Mouse (Mus musculus) midbrain, embryonic 11.5 days (tissue): Measurements from ENCODE around the gene Nudcd3. TPM values are rescaled to one million over a fixed set of nuclear protein-coding genes. Genes with fewer than 3 reads are reported as not detected.

Experiments
- ATAC-seq: fragments of 200-750 bp; cut with Nextera tagmentation; 2 replicates; pipeline ENCODE4 v1.8.0; 2017; ENCODE audit warnings: moderate TSS enrichment, moderate library complexity; ENCODE audit not compliant: low FRiP score
- DNase-seq: peaks from one replicate; pipeline ENCODE4 v3.0.0; 2015; ENCODE audit warnings: low spot score; ENCODE audit errors: missing footprints
- H3K27ac ChIP-seq: fragments of 300-500 bp; sonication (generic); 2 replicates; pipeline ENCODE4 v1.5.1; 2014; ENCODE audit warnings: low read depth, low read length
- H3K27me3 ChIP-seq: fragments of 300-500 bp; sonication (generic); 2 replicates; pipeline ENCODE4 v1.6.1; 2014; ENCODE audit warnings: mild to moderate bottlenecking, low read length, moderate library complexity, mixed read lengths; ENCODE audit not compliant: control insufficient read depth, insufficient read depth
- H3K36me3 ChIP-seq: fragments of 300-500 bp; sonication (generic); 2 replicates; pipeline ENCODE4 v1.6.1; 2014; ENCODE audit warnings: mild to moderate bottlenecking, low read length, moderate library complexity, mixed read lengths; ENCODE audit not compliant: control insufficient read depth, insufficient read depth
- H3K4me1 ChIP-seq: fragments of 300-500 bp; sonication (generic); 2 replicates; pipeline ENCODE4 v1.6.1; 2014; ENCODE audit warnings: low read length; ENCODE audit not compliant: control insufficient read depth, insufficient read depth
- H3K4me2 ChIP-seq: fragments of 300-500 bp; sonication (generic); 2 replicates; pipeline ENCODE4 v1.6.1; 2014; ENCODE audit warnings: mild to moderate bottlenecking, moderate library complexity
- H3K4me3 ChIP-seq: fragments of 300-500 bp; sonication (generic); 2 replicates; pipeline ENCODE4 v1.5.1; 2014; ENCODE audit warnings: low read depth, low read length
- H3K9ac ChIP-seq: fragments of 300-500 bp; sonication (generic); 2 replicates; pipeline ENCODE4 v1.6.1; 2014; ENCODE audit warnings: low read length
- H3K9me3 ChIP-seq: fragments of 300-500 bp; sonication (generic); 2 replicates; pipeline ENCODE4 v1.6.1; 2016; ENCODE audit warnings: low read length; ENCODE audit not compliant: control insufficient read depth
- WGBS: fragments of 180-500 bp; shearing (Covaris S2); extraction: QIAGEN DNeasy Blood & Tissue Kit; methylation state at CpG from one replicate; pipeline ENCODE4 v1.1.7; 2014; 5-methylcytosine and 5-hydroxymethylcytosine counted together
- polyA plus RNA-seq: library from polyadenylated mRNA; unstranded; fragments of >200 nt; fragmentation: Nextera tagmentation; extraction: Ambion mirVana; gene quantifications from 2 replicates; pipeline ENCODE4 v1.2.1, GENCODE M21; 2014

Nudcd3 gene
- polyA plus RNA-seq, 1 experiment from 2014 or later, result 46.8 TPM

- H3K9me3 ChIP-seq, result no peaks in the 10 kb centered on the region
- no peak overlapping the region for H3K4me2 ChIP-seq
- H3K9ac ChIP-seq, result no peak overlapping the region
- no peak overlapping the region for H3K4me3 ChIP-seq
- no peaks in the 10 kb centered on the region for H3K4me1 ChIP-seq
- ATAC-seq (no peak), DNase-seq (peak; percentile 31)
- no peak overlapping the region for H3K27ac ChIP-seq
- no peaks in the 10 kb centered on the region for H3K27me3 ChIP-seq
- WGBS, result 81% methylated on average over 5 of the region's 5 CpGs
- no peaks in the 10 kb centered on the region for H3K36me3 ChIP-seq
Observed at GRCm38 (mm10) chr11:6156651-6157050, 43.6 kb downstream of the Nudcd3 start.

DNA sequence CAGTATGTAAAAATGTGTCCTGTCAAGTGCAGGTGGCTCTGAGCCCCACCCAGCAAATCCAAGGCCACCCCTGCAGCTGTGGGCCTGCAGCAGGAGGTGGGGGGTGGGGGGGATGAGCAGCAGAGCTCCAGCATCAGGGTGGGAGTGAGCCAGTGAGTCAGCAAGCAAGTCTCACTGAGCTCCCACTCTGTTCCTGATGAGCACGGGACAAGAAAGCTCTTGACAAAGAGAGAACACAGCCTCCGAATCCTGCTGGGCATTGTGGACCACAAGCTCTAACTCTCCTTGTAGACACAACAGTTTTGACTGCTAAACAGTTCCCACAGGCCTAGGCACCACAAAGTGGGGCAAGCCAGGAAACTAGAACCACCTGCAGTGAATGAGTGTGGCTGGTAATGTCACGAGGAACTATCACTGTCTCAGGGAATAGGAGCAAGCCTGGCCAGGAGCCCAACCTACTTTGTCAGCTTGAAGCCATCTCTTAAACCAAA, 46.0 kb downstream of the Nudcd3 start:
- H3K9me3 ChIP-seq, result no peaks in the 10 kb centered on the region
- H3K27me3 ChIP-seq, result no peaks in the 10 kb centered on the region
- no peak for ATAC-seq
- no peak overlapping the region for H3K4me3 ChIP-seq
- no peak overlapping the region for H3K4me2 ChIP-seq
- WGBS, result 73% methylated on average over 3 of the region's 3 CpGs
- H3K9ac ChIP-seq, result no peak overlapping the region
- peaks cover 10% of the 10 kb centered on the region for H3K36me3 ChIP-seq
- peak; percentile 70 for DNase-seq
- no peak overlapping the region for H3K27ac ChIP-seq
- no peaks in the 10 kb centered on the region for H3K4me1 ChIP-seq

DNA sequence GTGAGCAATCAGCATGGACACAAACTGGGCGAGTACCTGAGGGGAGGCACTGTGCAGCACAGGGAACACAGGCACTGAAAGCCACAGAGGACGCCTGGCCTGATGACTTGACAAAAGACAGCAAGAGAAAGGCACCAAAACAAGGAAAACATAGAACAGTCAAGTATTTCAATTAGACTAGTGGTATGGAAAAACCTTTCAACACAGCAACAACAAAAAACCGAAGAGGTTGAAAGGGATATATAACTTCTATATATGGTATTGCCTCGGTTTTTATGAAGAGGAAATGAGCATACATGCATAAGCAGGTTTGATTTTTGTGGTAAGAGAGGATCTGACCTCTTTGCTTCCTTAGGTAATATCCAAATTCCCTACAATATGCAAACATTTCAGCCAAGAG, 47.4 kb downstream of the Nudcd3 start:
- no peak overlapping the region for H3K4me2 ChIP-seq
- WGBS, result 94% methylated on average over 4 of the region's 4 CpGs
- H3K4me3 ChIP-seq, result no peak overlapping the region
- no peak overlapping the region for H3K9ac ChIP-seq
- no peak overlapping the region for H3K27ac ChIP-seq
- no peaks in the 10 kb centered on the region for H3K27me3 ChIP-seq
- H3K4me1 ChIP-seq, result no peaks in the 10 kb centered on the region
- H3K36me3 ChIP-seq, result peaks cover 17% of the 10 kb centered on the region
- DNase-seq, result peak; percentile 53
- no peaks in the 10 kb centered on the region for H3K9me3 ChIP-seq
- ATAC-seq, result no peak

- no peaks in the 10 kb centered on the region for H3K4me1 ChIP-seq
- H3K9ac ChIP-seq, result no peak overlapping the region
- peak; percentile 44 for DNase-seq
- no peak overlapping the region for H3K4me3 ChIP-seq
- H3K4me2 ChIP-seq, result no peak overlapping the region
- no peak for ATAC-seq
- H3K27ac ChIP-seq, result no peak overlapping the region
- WGBS, result 87% methylated on average over 7 of the region's 7 CpGs
- no peaks in the 10 kb centered on the region for H3K27me3 ChIP-seq
- no peaks in the 10 kb centered on the region for H3K9me3 ChIP-seq
- no peaks in the 10 kb centered on the region for H3K36me3 ChIP-seq
Observed at GRCm38 (mm10) chr11:6138233-6138950, 61.8 kb downstream of the Nudcd3 start.

GRCm38 (mm10) chr11:6132886-6133285, 67.3 kb downstream of the Nudcd3 start:
- WGBS, result 97% methylated on average over 4 of the region's 4 CpGs
- no peak overlapping the region for H3K4me3 ChIP-seq
- H3K36me3 ChIP-seq, result no peaks in the 10 kb centered on the region
- H3K9ac ChIP-seq, result no peak overlapping the region
- no peak overlapping the region for H3K27ac ChIP-seq
- H3K4me2 ChIP-seq, result no peak overlapping the region
- ATAC-seq, result no peak
- H3K9me3 ChIP-seq, result no peaks in the 10 kb centered on the region
- no peaks in the 10 kb centered on the region for H3K27me3 ChIP-seq
- no peaks in the 10 kb centered on the region for H3K4me1 ChIP-seq
- peak; percentile 19 for DNase-seq

DNA sequence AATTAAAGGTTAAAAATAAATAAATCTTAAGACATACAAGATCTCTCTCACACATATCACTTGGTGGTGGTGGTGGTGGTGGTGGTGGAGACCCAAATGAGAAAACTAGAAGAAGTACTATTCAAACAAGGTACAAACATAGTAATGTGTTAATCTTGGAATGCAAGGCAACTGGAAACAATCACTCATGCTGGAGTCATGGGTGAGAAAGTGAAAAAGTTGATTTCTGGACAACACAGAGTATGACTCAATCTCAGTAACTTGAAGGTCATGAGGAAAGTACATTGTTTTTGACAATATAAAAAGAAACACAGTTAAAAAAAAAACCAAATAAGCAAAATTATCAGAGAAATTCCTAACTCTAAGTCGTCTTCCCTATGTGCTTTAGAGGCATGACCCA, 69.6 kb downstream of the Nudcd3 start:
- Histone ChIP-seq H3K4me3 (no peak overlapping the region), H3K27ac (no peak overlapping the region), H3K9me3 (no peaks in the 10 kb centered on the region), H3K36me3 (no peaks in the 10 kb centered on the region), H3K9ac (no peak overlapping the region), H3K27me3 (no peaks in the 10 kb centered on the region), H3K4me1 (no peaks in the 10 kb centered on the region), H3K4me2 (no peak overlapping the region)
- ATAC-seq (no peak), DNase-seq (no peak)
- WGBS, result 86% methylated on average over 1 of the region's 1 CpGs

DNA sequence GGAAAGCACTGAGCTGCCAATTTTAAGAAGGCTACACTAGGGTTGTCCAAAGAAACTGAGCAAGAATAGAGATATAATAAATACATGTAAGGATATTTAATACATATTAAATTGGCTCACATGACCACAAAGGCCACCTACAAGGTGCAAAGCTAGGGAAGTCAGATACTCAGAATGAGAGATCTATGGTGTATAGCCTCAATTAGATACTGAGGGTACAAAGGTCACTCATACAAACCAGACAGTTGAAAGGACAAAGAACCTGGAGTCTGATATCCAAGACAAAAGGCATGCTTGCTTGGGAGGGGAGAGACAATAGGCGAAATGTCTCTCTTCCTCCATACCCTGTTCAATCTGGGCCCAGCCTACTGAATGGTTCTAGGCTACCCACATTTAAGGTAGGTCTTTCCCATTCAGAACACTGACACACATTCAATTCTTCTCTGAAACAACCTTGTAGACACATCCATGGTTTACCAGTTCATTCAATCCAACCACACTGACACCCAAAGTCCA, 76.6 kb downstream of the Nudcd3 start:
- Histone ChIP-seq H3K36me3 (no peaks in the 10 kb centered on the region), H3K27ac (no peak overlapping the region), H3K9ac (no peak overlapping the region), H3K9me3 (no peaks in the 10 kb centered on the region), H3K4me1 (no peaks in the 10 kb centered on the region), H3K4me3 (no peak overlapping the region), H3K27me3 (no peaks in the 10 kb centered on the region), H3K4me2 (no peak overlapping the region)
- DNase-seq (peak; percentile 28), ATAC-seq (no peak)
- 91% methylated on average over 1 of the region's 1 CpGs for WGBS

DNA sequence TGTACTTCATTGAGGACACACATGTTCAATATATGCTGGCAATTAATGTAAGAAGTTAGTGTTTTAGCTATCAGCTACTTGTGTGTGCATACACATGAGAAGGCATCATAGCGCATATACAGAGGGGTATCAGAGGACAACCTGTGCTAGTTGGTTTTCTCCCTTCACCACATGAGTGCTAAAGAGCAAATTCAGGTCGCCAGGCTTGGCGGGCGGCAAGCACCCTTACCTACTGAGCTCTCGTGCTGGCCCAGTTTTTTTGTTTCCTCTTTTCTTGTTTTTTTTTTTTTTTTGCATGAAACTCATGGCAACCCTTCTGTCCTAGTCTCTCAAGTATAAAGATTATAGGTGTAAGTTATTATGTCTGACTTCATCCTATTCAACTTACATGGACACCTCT, 77.6 kb downstream of the Nudcd3 start:
- Histone ChIP-seq H3K27me3 (no peaks in the 10 kb centered on the region), H3K9ac (no peak overlapping the region), H3K4me1 (no peaks in the 10 kb centered on the region), H3K36me3 (no peaks in the 10 kb centered on the region), H3K9me3 (no peaks in the 10 kb centered on the region), H3K4me3 (no peak overlapping the region), H3K4me2 (no peak overlapping the region), H3K27ac (no peak overlapping the region)
- DNase-seq (peak; percentile 69), ATAC-seq (no peak)
- WGBS, result 90% methylated on average over 5 of the region's 5 CpGs

DNA sequence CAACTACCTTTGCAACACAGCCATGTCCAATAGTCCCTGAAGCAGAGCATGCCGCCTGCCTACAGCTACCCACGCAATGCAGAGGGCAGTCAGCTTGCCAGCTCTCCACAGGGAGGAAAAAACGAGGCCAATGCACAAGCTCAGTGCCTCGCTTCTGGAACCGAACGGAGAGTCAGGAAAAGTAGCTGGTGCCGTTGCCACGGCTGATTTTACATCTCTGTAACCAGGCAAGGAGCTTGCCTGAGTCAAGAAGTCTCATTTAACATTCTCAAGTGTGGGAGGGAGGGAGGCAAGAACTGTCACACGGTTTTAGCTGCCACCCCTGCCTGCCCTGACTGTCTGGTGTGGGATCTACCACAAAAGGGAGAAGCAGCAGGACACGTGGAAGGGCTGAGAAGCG, 79.6 kb downstream of the Nudcd3 start:
- Histone ChIP-seq H3K9ac (no peak overlapping the region), H3K4me2 (no peak overlapping the region), H3K4me3 (no peak overlapping the region)

More for the DNA sequence above, 79.6 kb downstream of the Nudcd3 start:
- Histone ChIP-seq H3K4me1 (no peaks in the 10 kb centered on the region), H3K27ac (no peak overlapping the region), H3K27me3 (no peaks in the 10 kb centered on the region), H3K36me3 (no peaks in the 10 kb centered on the region), H3K9me3 (no peaks in the 10 kb centered on the region)
- ATAC-seq (no peak), DNase-seq (peak; percentile 45)
- 82% methylated on average over 11 of the region's 11 CpGs for WGBS
